Mouse (Mus musculus) forebrain, embryonic 10.5 days (tissue): Measurements from ENCODE around the gene Cebpg. TPM values are rescaled to one million over a fixed set of nuclear protein-coding genes. Genes with fewer than 3 reads are reported as not detected.

Experiments used
- DNase-seq: peaks from one replicate; pipeline ENCODE4 v3.0.0-alpha.2; 2017; ENCODE audit warnings: low spot score; ENCODE audit errors: extremely low spot score
- H3K27ac ChIP-seq: fragments of 300-500 bp; sonication (generic); 2 replicates; pipeline ENCODE4 v1.5.1; 2016; ENCODE audit warnings: mild to moderate bottlenecking
- H3K27me3 ChIP-seq: fragments of 300-500 bp; sonication (generic); 2 replicates; pipeline ENCODE4 v1.6.1; 2016; ENCODE audit warnings: mild to moderate bottlenecking; ENCODE audit not compliant: poor library complexity, severe bottlenecking
- H3K36me3 ChIP-seq: fragments of 300-500 bp; sonication (generic); replicated peaks from 2 replicates; pipeline ENCODE4 v1.6.1; 2016; ENCODE audit warnings: mild to moderate bottlenecking, moderate library complexity
- H3K4me1 ChIP-seq: fragments of 300-500 bp; sonication (generic); 2 replicates; pipeline ENCODE4 v1.6.1; 2016
- H3K4me3 ChIP-seq: fragments of 300-500 bp; sonication (generic); 2 replicates; pipeline ENCODE4 v1.5.1; 2016; ENCODE audit warnings: mild to moderate bottlenecking, moderate library complexity
- H3K9me3 ChIP-seq: fragments of 300-500 bp; sonication (generic); 2 replicates; pipeline ENCODE4 v1.6.1; 2016; ENCODE audit warnings: mild to moderate bottlenecking, moderate library complexity
- WGBS: fragments of 180-500 bp; shearing (Covaris S2); methylation state at CpG from one replicate; pipeline ENCODE4 v1.1.7; 2016; 5-methylcytosine and 5-hydroxymethylcytosine counted together
- polyA plus RNA-seq: library from polyadenylated mRNA; unstranded; fragments of >200 nt; fragmentation: Nextera tagmentation; extraction: Ambion mirVana; gene quantifications from 2 replicates; pipeline ENCODE4 v1.2.1, GENCODE M21; 2016

The Cebpg gene
- polyA plus RNA-seq, 1 experiment from 2014 or later, result 45.0 TPM

DNA sequence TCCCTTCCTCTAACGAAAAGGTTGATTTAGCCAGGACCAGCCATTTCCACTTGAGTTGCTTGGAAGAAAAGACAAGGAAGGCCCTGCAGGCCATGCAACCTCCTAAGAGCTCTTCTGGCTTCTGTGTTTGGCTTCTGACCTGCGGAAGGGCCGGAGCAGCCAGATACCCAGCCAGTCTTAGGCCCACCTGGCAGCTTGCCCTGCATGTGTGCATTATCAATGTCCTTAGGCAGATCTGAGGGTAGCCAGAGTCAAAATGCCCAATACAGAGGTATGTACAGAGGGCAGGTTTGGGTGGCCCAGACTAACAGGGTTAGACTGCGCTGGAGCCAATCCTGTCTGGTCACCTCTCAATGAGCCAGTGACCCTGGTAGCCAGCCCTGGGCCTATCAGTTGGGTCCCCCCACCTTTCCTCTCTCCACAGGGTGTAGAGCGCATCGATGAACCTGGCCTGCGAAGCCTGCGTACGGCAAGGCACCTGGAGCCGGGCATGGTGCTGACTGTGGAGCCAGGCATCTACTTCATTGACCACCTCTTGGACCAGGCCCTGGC lies 13.0 kb downstream of the Cebpg start:
- Histone ChIP-seq H3K27me3 (no peaks in the 10 kb centered on the region), H3K9me3 (no peaks in the 10 kb centered on the region), H3K27ac (no peak overlapping the region), H3K36me3 (peaks cover 91% of the 10 kb centered on the region), H3K4me3 (no peak overlapping the region), H3K4me1 (peaks cover 16% of the 10 kb centered on the region)
- no peak for DNase-seq
- WGBS, result 91% methylated on average over 10 of the region's 10 CpGs

DNA sequence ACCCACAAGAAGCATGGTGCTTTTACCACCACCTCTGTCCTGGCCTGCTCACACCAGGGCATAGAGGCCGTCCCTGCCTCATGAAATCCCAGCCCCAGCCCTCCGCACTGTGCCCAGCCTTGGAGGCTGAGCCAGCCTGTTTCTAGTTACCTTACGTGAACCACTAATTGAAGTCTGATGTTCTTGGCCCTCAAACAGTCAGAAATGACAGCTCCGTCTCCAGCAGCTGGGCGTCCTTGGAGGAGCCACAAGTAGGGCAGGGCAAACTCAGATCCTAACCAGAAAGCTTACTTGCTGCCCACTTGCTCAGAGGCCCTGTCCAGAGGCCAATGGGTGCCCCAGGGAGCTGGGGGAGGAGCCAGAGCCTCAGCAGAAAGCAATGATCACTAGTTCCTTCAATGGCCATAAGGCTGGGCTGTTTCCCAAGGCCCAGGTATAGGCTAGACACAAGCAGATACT lies 13.6 kb downstream of the Cebpg start:
- Histone ChIP-seq H3K9me3 (no peaks in the 10 kb centered on the region), H3K27me3 (no peaks in the 10 kb centered on the region)
- DNase-seq, result no peak

DNA sequence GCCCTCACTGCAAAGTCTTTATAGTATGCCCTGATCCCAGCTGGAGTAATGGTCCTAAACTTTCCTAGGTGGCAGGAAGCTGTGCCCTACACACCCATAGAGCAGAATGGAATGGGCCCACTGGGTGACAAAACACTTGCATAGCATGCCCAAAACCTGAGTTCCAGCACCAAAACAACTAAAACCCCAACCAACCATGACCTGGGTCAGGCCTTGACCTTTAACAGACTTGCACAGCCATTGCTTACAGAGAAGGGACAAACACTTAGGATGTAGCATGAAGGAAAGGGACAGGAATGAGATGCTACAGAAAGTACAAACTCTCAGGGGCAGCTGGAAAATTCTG lies 14.2 kb downstream of the Cebpg start:
- H3K27ac ChIP-seq, result no peak overlapping the region
- H3K27me3 ChIP-seq, result no peaks in the 10 kb centered on the region
- no peaks in the 10 kb centered on the region for H3K9me3 ChIP-seq
- H3K4me3 ChIP-seq, result no peak overlapping the region
- peaks cover 16% of the 10 kb centered on the region for H3K4me1 ChIP-seq
- H3K36me3 ChIP-seq, result peaks cover 92% of the 10 kb centered on the region
- no peak for DNase-seq

More for the DNA sequence above, 13.6 kb downstream of the Cebpg start:
- WGBS, result 67% methylated on average over 5 of the region's 5 CpGs
- peaks cover 16% of the 10 kb centered on the region for H3K4me1 ChIP-seq
- H3K36me3 ChIP-seq, result peaks cover 91% of the 10 kb centered on the region
- H3K27ac ChIP-seq, result no peak overlapping the region
- H3K4me3 ChIP-seq, result no peak overlapping the region

DNA sequence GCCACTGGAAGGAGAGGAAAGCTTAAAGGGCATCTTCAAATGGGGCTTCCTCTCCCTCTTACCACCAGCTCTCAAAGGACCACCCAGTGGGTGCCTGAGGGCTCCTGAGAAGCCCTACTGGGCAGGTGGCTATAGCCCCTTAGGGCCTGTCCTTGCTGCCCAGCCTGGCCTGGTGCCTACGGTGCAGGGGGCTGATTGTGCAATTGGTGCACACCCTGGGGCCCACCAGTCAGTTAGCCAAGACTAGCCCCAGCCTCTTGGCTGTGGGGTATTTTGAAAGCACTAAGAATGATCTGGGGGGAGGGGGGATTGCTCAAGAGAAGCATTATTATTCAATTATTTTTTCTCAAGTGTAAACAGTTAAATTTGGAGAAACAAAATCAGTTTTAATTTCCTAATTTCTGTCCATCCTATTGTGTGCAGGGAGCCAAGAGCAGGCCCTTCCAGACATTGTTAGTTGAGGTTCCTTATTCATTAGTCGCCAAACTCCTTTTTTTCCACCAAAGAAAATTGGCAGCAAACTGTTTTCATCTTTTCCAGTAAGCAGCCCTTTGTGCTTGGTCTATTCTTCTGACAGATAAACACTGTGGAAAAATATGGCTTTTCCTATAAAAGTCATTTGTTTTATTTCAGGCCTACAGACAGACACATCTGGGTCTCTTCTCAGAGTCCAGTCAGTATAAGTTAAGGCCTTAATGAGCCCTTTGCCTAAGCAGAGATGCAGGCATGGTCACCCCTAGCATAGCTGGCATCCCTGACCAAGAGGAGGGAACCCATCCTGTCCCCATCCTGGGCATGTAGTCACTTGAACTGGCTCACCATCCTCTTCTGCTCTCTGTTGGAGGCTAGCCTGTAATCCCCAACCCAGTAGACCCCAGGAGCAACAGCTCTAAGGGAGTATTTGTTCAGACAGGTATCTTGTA lies 14.8 kb downstream of the Cebpg start:
- no peaks in the 10 kb centered on the region for H3K27me3 ChIP-seq
- peaks cover 89% of the 10 kb centered on the region for H3K36me3 ChIP-seq
- no peak for DNase-seq
- 86% methylated on average over 2 of the region's 2 CpGs for WGBS
- H3K9me3 ChIP-seq, result no peaks in the 10 kb centered on the region
- peak overlapping the region; percentile 62; the same call in 1 of the 2 replicates for H3K27ac ChIP-seq
- no peak overlapping the region for H3K4me3 ChIP-seq
- peaks cover 17% of the 10 kb centered on the region for H3K4me1 ChIP-seq

DNA sequence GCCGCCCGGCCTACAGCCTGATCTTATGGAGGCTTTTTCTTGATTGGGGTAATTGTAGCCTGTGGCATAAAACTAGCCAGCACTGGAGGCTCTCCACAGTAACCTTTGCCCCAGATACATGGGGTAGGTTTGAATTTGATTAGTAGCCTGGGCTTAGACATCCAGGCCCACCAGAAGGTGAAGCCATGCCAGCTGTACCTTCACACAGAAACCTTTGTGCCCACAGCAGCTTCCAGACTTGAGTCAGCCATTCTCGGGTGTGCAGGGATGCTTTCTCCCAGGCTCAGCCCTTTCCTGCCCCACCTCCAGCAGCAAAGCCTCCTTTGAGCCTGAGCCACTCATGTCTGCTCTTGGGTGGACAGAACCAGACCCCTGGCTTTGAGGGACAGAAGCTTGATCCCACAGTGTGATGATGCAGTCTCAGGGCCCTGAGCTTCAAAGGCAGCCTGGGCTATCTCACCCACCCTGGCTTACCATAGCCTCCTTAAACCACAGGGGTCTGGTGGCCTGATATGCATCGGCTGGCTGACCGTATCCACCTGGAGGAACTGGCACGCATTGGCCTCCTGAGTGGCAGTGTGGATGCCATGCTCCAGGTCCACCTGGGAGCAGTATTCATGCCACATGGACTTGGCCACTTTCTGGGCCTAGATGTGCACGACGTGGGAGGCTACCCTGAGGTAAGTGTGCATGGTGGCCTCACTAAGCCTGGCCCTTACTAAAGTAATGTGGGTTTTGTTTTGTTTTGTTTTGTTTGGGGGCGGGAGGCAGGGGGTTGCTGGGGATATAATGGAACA lies 16.0 kb downstream of the Cebpg start:
- H3K27ac ChIP-seq, result no peak overlapping the region
- no peak for DNase-seq
- H3K4me1 ChIP-seq, result peaks cover 24% of the 10 kb centered on the region
- H3K4me3 ChIP-seq, result no peak overlapping the region
- H3K9me3 ChIP-seq, result no peaks in the 10 kb centered on the region
- peaks cover 84% of the 10 kb centered on the region for H3K36me3 ChIP-seq
- H3K27me3 ChIP-seq, result no peaks in the 10 kb centered on the region
- WGBS, result 89% methylated on average over 9 of the region's 9 CpGs

DNA sequence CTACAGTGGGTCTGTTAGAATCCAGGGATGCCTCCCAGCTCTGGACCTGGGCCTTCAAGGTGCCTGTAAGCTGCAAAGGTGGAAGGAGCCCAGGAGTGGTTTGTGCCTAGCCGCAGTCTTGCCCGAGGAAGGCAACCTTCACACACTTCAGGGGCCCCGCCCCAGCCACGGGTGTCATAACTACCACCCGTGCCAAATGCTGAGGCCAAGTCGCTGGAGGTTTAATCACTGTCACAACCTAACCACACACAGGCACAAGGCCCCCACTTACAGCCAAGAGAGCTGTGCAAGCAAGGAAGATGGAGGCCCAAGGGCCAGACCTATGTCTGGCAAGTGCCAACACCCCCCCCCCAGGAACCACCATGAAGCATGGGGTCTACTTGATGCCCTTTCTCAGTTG lies 19.0 kb downstream of the Cebpg start:
- no peaks in the 10 kb centered on the region for H3K9me3 ChIP-seq
- no peak overlapping the region for H3K4me3 ChIP-seq
- DNase-seq, result no peak
- H3K36me3 ChIP-seq, result peaks cover 77% of the 10 kb centered on the region
- 92% methylated on average over 6 of the region's 6 CpGs for WGBS
- peaks cover 17% of the 10 kb centered on the region for H3K4me1 ChIP-seq
- no peaks in the 10 kb centered on the region for H3K27me3 ChIP-seq
- no peak overlapping the region for H3K27ac ChIP-seq

DNA sequence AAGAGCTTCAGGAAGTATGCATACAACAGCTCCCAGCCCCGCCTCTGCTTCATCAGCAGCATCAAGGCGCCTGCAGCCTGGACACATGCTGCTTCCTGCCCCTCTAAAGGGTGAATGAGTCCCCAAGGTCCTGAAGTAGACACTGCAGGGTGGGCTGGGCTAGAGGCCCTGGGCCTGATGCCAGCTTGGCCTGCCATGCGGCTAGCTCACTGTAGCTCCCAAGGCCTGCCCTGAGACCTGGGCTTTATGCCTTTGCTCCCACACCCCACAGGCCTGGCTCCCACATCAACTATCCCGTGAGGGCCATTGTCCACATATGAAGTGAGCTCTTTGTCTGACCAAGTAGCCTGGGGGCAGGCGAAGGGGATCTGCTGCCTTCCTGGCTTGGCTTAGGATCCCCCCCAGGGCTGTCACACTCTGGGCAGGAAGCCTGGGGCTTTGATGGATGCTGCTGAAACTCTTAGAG lies 20.1 kb downstream of the Cebpg start:
- Histone ChIP-seq H3K27ac (peak overlapping the region; percentile 3; the same call in 1 of the 2 replicates), H3K27me3 (no peaks in the 10 kb centered on the region), H3K36me3 (peaks cover 78% of the 10 kb centered on the region), H3K9me3 (no peaks in the 10 kb centered on the region), H3K4me1 (peaks cover 12% of the 10 kb centered on the region), H3K4me3 (no peak overlapping the region)
- 69% methylated on average over 5 of the region's 5 CpGs for WGBS
- no peak for DNase-seq

DNA sequence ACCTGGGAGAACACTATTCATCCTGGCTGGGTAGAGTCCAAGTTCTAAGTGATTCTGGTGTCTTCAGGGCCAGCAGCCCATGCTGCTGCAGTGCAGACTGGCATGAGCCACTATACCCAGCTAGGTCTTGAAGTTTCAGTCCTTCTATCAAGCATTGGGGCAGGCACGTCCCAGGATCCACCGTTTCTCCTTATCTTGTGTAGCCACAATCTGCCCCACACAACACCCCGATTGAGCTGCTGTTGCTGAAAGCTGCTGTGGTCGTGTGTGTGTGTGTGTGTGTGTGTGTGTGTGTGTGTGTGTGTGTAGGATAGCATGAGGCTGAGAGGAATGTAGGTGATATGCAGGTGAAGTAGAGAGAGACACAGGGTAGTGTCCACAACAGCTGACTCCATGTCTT lies 20.8 kb downstream of the Cebpg start:
- H3K4me1 ChIP-seq, result peaks cover 12% of the 10 kb centered on the region
- 88% methylated on average over 4 of the region's 4 CpGs for WGBS
- no peaks in the 10 kb centered on the region for H3K9me3 ChIP-seq
- H3K4me3 ChIP-seq, result no peak overlapping the region
- no peak for DNase-seq
- no peak overlapping the region for H3K27ac ChIP-seq
- H3K36me3 ChIP-seq, result peaks cover 74% of the 10 kb centered on the region
- no peaks in the 10 kb centered on the region for H3K27me3 ChIP-seq

DNA sequence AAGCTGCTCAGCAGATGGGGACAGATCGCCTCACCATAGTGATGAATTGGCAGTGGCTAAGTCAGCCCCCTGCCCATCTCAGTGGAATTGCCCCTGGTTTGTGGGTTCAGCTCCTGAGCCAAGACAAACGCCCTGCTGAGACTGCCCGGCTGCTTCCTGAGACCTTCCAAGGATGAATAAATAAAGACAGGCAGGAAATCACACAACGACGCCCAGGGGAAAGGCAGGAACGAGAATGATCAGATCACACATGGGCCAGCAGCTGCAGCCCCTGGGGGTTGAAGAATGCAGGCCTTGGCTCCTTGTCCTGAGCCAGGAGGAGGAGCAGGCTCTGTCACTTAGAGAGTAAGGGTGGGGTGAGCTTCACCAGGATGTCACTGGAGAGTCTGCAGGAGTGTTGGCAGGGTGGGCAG lies 21.2 kb downstream of the Cebpg start:
- 62% methylated on average over 6 of the region's 6 CpGs for WGBS
- Histone ChIP-seq H3K4me1 (peaks cover 12% of the 10 kb centered on the region), H3K27ac (no peak overlapping the region), H3K9me3 (no peaks in the 10 kb centered on the region), H3K27me3 (no peaks in the 10 kb centered on the region), H3K4me3 (no peak overlapping the region), H3K36me3 (peaks cover 72% of the 10 kb centered on the region)
- DNase-seq, result no peak

DNA sequence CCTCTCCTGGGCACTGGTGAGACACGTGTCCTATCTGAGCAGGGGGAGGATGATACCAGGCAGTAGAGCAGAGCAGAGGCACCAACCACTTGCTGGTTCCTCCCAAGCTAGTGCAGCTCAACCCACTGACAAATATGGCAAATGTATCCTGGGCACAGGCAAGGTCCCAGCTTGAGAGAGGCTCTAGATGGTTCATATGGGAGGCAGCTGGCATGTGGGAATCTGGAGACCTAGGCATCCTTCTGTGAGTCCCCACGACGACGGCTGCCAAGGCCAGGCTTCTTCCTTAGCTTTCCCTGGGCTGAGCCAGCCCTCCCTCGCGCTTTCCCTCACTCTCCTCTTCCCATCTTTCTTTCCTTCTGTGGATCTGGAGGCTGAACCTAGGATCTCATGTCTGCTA lies 25.8 kb downstream of the Cebpg start:
- Histone ChIP-seq H3K36me3 (peaks cover 46% of the 10 kb centered on the region), H3K9me3 (no peaks in the 10 kb centered on the region), H3K27me3 (no peaks in the 10 kb centered on the region), H3K27ac (no peak overlapping the region), H3K4me1 (0 out of 2 replicates have a peak, but pooled peaks cover 4% of the 10 kb centered on the region), H3K4me3 (no peak overlapping the region)
- WGBS, result 85% methylated on average over 6 of the region's 6 CpGs
- DNase-seq, result no peak

DNA sequence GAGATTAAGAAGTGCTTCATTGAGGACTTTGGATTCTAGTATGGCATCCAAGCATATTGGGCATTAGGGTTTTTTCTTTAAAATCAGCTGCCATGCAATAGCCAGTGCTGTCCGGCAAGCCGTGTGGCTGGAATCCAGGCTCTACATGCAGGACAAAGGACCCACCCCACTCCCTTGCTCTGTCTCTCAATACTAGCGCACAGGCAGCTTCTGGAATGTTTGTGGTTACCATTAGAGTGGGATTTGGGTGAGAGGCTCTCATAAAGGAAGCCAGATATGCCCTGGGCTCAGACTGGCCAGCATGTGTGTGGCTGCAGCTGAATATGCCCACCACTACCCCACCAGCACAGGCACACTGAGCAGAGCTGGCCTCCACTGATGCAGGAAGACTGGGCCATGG lies 26.7 kb downstream of the Cebpg start:
- Histone ChIP-seq H3K4me1 (no peaks in the 10 kb centered on the region), H3K36me3 (peaks cover 37% of the 10 kb centered on the region), H3K27ac (no peak overlapping the region), H3K27me3 (no peaks in the 10 kb centered on the region), H3K9me3 (no peaks in the 10 kb centered on the region), H3K4me3 (no peak overlapping the region)
- no peak for DNase-seq
- WGBS, result 94% methylated on average over 3 of the region's 3 CpGs

DNA sequence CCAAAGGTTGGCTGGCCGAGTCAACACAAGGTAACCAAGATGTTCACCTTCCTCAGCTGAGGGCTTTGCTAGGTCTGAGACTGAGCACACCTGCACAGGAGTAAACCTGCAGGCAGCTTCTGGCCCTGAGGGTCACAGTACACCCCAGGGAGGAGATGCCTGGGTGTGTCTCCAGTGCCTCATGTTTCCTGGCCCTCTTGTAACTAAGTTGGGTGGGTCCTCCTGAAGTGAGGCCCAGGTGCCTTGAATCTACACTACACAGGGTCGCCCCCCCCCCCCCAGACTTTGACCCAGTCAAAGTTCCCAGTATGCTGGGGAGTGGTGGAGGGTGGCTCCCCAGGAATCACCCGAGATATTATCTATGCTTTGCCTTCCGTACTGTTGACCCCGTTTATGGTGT lies 27.1 kb downstream of the Cebpg start:
- H3K27me3 ChIP-seq, result no peaks in the 10 kb centered on the region
- WGBS, result 86% methylated on average over 5 of the region's 5 CpGs
- no peaks in the 10 kb centered on the region for H3K4me1 ChIP-seq
- H3K4me3 ChIP-seq, result no peak overlapping the region
- no peaks in the 10 kb centered on the region for H3K9me3 ChIP-seq
- H3K36me3 ChIP-seq, result peaks cover 33% of the 10 kb centered on the region
- no peak for DNase-seq
- no peak overlapping the region for H3K27ac ChIP-seq
